Mouse (Mus musculus) MEL (cell line): ENCODE results near the gene Ppm1g.

Experiments used
- CTCF ChIP-seq, 3 experiments: IDR thresholded peaks in 2 of 3; conservative IDR thresholded peaks in 1 of 3; 2 replicates each; pipeline ENCODE4 v1.5.1; 2011 to 2012; ENCODE audit warnings: low read length in 3 of 3, low read depth in 2 of 3, mild to moderate bottlenecking in 2 of 3, improper control_type of control experiment in 1 of 3, inconsistent platforms in 1 of 3, mixed read lengths in 1 of 3, moderate library complexity in 1 of 3; ENCODE audit not compliant: control insufficient read depth in 1 of 3, insufficient read depth in 1 of 3, poor library complexity in 1 of 3, severe bottlenecking in 1 of 3
- MYB ChIP-seq: IDR thresholded peaks from 2 replicates; pipeline ENCODE4 v1.6.1; 2011; ENCODE audit warnings: mild to moderate bottlenecking, low read depth, low read length, improper control_type of control experiment
- POLR2A ChIP-seq, 2 experiments: IDR thresholded peaks; 2 replicates each; pipeline ENCODE4 v1.6.1; 2011 to 2012; ENCODE audit warnings: low read length in 2 of 2, mild to moderate bottlenecking in 2 of 2, control low read depth in 1 of 2, improper control_type of control experiment in 1 of 2, low read depth in 1 of 2, moderate library complexity in 1 of 2; ENCODE audit not compliant: control insufficient read depth in 1 of 2, insufficient read depth in 1 of 2, poor library complexity in 1 of 2
- SIN3A ChIP-seq: IDR thresholded peaks from 2 replicates; pipeline ENCODE4 v1.6.1; 2012; ENCODE audit warnings: low read length, improper control_type of control experiment, inconsistent platforms
- TBP ChIP-seq: IDR thresholded peaks from 2 replicates; pipeline ENCODE4 v1.8.0; 2011; ENCODE audit warnings: low read depth, low read length, improper control_type of control experiment

GRCm38 (mm10) chr5:31254452-31254851 is 34.0 kb upstream of the Ppm1g start:
- TF ChIP-seq SIN3A (no peak), MYB (no peak), TBP (no peak), CTCF (IDR thresholded peaks at IDR 0.05 in 2 of 3, conservative IDR thresholded peaks at IDR 0.05 in 1 of 3; ENCODE audit: control insufficient read depth in 1 of 3, insufficient read depth in 1 of 3, low read depth in 2 of 3, low read length in 3 of 3, poor library complexity in 1 of 3, severe bottlenecking in 1 of 3) (no peak), POLR2A (IDR thresholded peaks at IDR 0.05; ENCODE audit: control insufficient read depth in 1 of 2, insufficient read depth in 1 of 2, low read depth in 1 of 2, low read length in 2 of 2, poor library complexity in 1 of 2) (no peak)
